Mouse (Mus musculus): ENCODE measurements around the gene Hbp1.

DNA sequence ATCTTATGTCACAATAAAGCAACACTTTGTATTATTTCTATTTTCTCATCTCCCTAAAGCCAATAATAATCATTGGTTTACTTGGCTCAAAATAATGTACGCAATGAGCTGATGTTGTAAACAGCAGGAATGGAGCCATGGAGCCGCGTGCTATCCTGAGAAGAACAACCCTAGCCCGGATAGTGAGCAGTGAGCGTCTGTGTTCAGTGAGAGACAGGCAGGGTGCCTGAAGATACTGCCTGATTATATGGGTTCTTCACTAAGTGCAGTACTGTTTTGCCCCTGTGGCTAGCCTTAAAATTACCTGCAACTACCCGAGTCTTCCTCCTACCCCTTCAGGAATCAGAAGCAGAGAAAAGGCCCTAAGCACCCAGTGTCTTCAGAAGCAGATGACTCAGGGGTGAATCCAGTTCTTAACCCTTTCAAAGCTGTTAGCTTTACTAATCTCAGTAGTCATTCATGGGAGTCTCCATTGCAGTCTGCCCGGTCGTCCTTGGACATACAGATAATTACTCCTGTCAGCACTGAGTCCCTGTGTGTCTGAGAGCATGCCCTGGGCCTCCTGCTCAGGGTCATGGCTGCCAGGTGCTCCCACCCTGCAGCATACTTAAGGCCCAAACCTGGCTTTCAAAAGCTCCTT, 55.1 kb downstream of the Hbp1 start:
- TF ChIP-seq GATA1 (IDR thresholded peaks at IDR 0.05; ENCODE audit: low read length) (no peak), TAL1 (IDR thresholded peaks at IDR 0.05; ENCODE audit: low read length) (no peak)

All from erythroblast, embryonic 14.5 days (primary cell).